Mouse (Mus musculus): Measurements from ENCODE around the gene Ccdc86. TPM values are rescaled to one million over a fixed set of nuclear protein-coding genes. Genes with fewer than 3 reads are reported as not detected.

Gene Ccdc86
- total and polyA plus RNA-seq, 2 experiments from 2014 or later: 6.5 to 13.1 TPM

- no peak for ATAC-seq (ENCODE audit: low FRiP score)
- H3K4me3 ChIP-seq (ENCODE audit: low read depth, low read length): no peak overlapping the region
- H3K27me3 ChIP-seq (ENCODE audit: insufficient read depth, low read length): no peaks in the 10 kb centered on the region
- TF ChIP-seq CTCF (IDR thresholded peaks at IDR 0.05): no peak
- H3K9me3 ChIP-seq (ENCODE audit: low read length): no peaks in the 10 kb centered on the region
- peaks cover 5% of the 10 kb centered on the region for H3K4me1 ChIP-seq (ENCODE audit: insufficient read depth, low read length)
- 90% methylated on average over 3 of the region's 3 CpGs for WGBS
- no peak overlapping the region for H3K4me2 ChIP-seq (ENCODE audit: low read depth, low read length, poor library complexity, severe bottlenecking)
- H3K9ac ChIP-seq (replicated peaks; ENCODE audit: low read length, poor library complexity, severe bottlenecking): no peak overlapping the region
- no peak overlapping the region for H3K27ac ChIP-seq (ENCODE audit: low read depth, low read length)
- DNase-seq (ENCODE audit: low spot score): no peak
- H3K36me3 ChIP-seq (ENCODE audit: insufficient read depth, low read length): no peaks in the 10 kb centered on the region
These were observed 56.9 kb downstream of the Ccdc86 start for GRCm38 (mm10) chr19:10892201-10892600.

Other genes with a start within 250 kb of the Ccdc86 start
- gene Cd5, start 210.3 kb downstream of the Ccdc86 start, total RNA-seq (2014; rRNA removed): 0.55 and 0.85 TPM in 2 replicates
- gene Cd5, start 210.3 kb downstream of the Ccdc86 start, polyA plus RNA-seq (2015; fragmentation: Nextera tagmentation; extraction: Ambion mirVana): 0.50 and 0.53 TPM in 2 replicates
- gene Cd6, start 119.2 kb downstream of the Ccdc86 start, total RNA-seq (2014; rRNA removed): not detected in 2 replicates
- 0.22 TPM in 1 of 2 replicates, not detected in the other for gene Cd6, start 119.2 kb downstream of the Ccdc86 start, polyA plus RNA-seq (2015; fragmentation: Nextera tagmentation; extraction: Ambion mirVana)
- 1.3 and 1.7 TPM in 2 replicates for gene Slc15a3, start 109.5 kb downstream of the Ccdc86 start, total RNA-seq (2014; rRNA removed)
- 0.33 and 0.56 TPM in 2 replicates for gene Slc15a3, start 109.5 kb downstream of the Ccdc86 start, polyA plus RNA-seq (2015; fragmentation: Nextera tagmentation; extraction: Ambion mirVana)
- 403 and 429 TPM in 2 replicates for gene Tmem132a, start 79.3 kb downstream of the Ccdc86 start, total RNA-seq (2014; rRNA removed)
- 207 and 213 TPM in 2 replicates for gene Tmem132a, start 79.3 kb downstream of the Ccdc86 start, polyA plus RNA-seq (2015; fragmentation: Nextera tagmentation; extraction: Ambion mirVana)
- gene Tmem109, start 67.3 kb downstream of the Ccdc86 start, total RNA-seq (2014; rRNA removed): 21.3 and 22.9 TPM in 2 replicates
- gene Tmem109, start 67.3 kb downstream of the Ccdc86 start, polyA plus RNA-seq (2015; fragmentation: Nextera tagmentation; extraction: Ambion mirVana): 39.2 and 39.3 TPM in 2 replicates
- gene Prpf19, start 54.0 kb downstream of the Ccdc86 start, total RNA-seq (2014; rRNA removed): 281 and 298 TPM in 2 replicates
- gene Prpf19, start 54.0 kb downstream of the Ccdc86 start, polyA plus RNA-seq (2015; fragmentation: Nextera tagmentation; extraction: Ambion mirVana): 37.8 and 38.1 TPM in 2 replicates
- gene Zp1, start 28.6 kb downstream of the Ccdc86 start, total RNA-seq (2014; rRNA removed): 0.14 and 0.82 TPM in 2 replicates
- 0.98 and 1.4 TPM in 2 replicates for gene Zp1, start 28.6 kb downstream of the Ccdc86 start, polyA plus RNA-seq (2015; fragmentation: Nextera tagmentation; extraction: Ambion mirVana)
- 1.0 and 1.4 TPM in 2 replicates for gene Ptgdr2, start 12.1 kb downstream of the Ccdc86 start, total RNA-seq (2014; rRNA removed)
- gene Ptgdr2, start 12.1 kb downstream of the Ccdc86 start, polyA plus RNA-seq (2015; fragmentation: Nextera tagmentation; extraction: Ambion mirVana): 0.09 and 0.16 TPM in 2 replicates
- gene Ms4a10, start 25.4 kb upstream of the Ccdc86 start, total RNA-seq (2014; rRNA removed): not detected in 2 replicates
- not detected in 2 replicates for gene Ms4a10, start 25.4 kb upstream of the Ccdc86 start, polyA plus RNA-seq (2015; fragmentation: Nextera tagmentation; extraction: Ambion mirVana)
- not detected in 2 replicates for gene Ms4a15, start 44.0 kb upstream of the Ccdc86 start, total RNA-seq (2014; rRNA removed)
- 0.09 TPM in 1 of 2 replicates, not detected in the other for gene Ms4a15, start 44.0 kb upstream of the Ccdc86 start, polyA plus RNA-seq (2015; fragmentation: Nextera tagmentation; extraction: Ambion mirVana)
- gene Ms4a18, start 68.8 kb upstream of the Ccdc86 start, total RNA-seq (2014; rRNA removed): not detected in 2 replicates
- gene Ms4a18, start 68.8 kb upstream of the Ccdc86 start, polyA plus RNA-seq (2015; fragmentation: Nextera tagmentation; extraction: Ambion mirVana): not detected in 2 replicates
- not detected in 2 replicates for gene Ms4a8a, start 131.8 kb upstream of the Ccdc86 start, total RNA-seq (2014; rRNA removed)
- gene Ms4a8a, start 131.8 kb upstream of the Ccdc86 start, polyA plus RNA-seq (2015; fragmentation: Nextera tagmentation; extraction: Ambion mirVana): not detected in 2 replicates
- not detected in 2 replicates for gene 1700017D01Rik, start 181.6 kb upstream of the Ccdc86 start, total RNA-seq (2014; rRNA removed)
- gene 1700017D01Rik, start 181.6 kb upstream of the Ccdc86 start, polyA plus RNA-seq (2015; fragmentation: Nextera tagmentation; extraction: Ambion mirVana): not detected in 2 replicates
- not detected in 2 replicates for gene 1700025F22Rik, start 216.1 kb upstream of the Ccdc86 start, total RNA-seq (2014; rRNA removed)
- not detected in 2 replicates for gene 1700025F22Rik, start 216.1 kb upstream of the Ccdc86 start, polyA plus RNA-seq (2015; fragmentation: Nextera tagmentation; extraction: Ambion mirVana)
- gene Ms4a13, start 247.5 kb upstream of the Ccdc86 start, total RNA-seq (2014; rRNA removed): not detected in 2 replicates
- not detected in 2 replicates for gene Ms4a13, start 247.5 kb upstream of the Ccdc86 start, polyA plus RNA-seq (2015; fragmentation: Nextera tagmentation; extraction: Ambion mirVana)